Mouse (Mus musculus): ENCODE measurements around the gene Ndufb5.

DNA sequence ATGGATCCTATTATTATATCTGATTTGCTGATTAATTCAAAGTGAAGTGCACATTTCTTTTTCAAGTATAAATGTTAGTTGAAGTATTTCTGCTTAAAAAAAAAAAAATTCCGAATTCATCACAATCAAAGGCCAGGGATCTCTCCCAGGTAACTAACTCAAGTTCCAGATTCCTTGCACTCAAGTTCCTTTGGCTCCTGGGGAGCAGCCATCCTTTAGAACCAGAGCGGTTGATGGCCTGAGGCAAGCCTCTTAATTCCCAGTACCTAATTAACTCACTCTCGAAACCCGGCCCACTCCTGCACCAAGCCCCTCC, 28.8 kb upstream of the Ndufb5 start:
- TF ChIP-seq POLR2A (IDR thresholded peaks at IDR 0.05; ENCODE audit: borderline replicate concordance, control insufficient read depth, low read depth, low read length) (no peak), CTCF (IDR thresholded peaks at IDR 0.05; ENCODE audit: control insufficient read depth, insufficient read depth, low read length) (no peak)
